Mouse (Mus musculus) T-cell, adult 2 months (primary cell): ENCODE results near the gene Dock6.

Source experiments
- DNase-seq: peaks from one replicate; pipeline ENCODE4 v3.0.0; 2022; ENCODE audit warnings: low spot score

Gene Dock6

GRCm38 (mm10) chr9:21846755-21847341 is 5.6 kb downstream of the Dock6 start:
- DNase-seq = no peak

GRCm38 (mm10) chr9:21845381-21846080 is 6.9 kb downstream of the Dock6 start:
- peak; percentile 10 for DNase-seq

DNA sequence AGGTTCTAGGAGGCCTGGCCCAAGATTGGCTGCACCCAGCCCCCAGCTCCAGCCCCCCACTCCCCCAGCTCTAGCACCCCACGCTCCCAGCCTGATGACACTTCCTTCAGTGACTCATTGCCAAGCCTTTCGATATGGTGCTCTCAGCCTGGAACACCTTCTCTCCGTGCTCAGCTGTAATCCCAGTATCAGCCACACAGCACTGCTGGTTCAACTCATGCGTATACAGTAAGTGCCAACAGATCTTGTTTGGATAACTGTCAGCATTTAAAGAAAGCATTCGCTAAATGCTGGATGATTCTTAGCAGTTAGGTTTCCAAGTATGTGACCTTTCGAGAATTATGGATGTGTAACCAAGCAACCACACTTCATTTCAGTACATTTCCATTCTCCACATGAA is 9.3 kb downstream of the Dock6 start:
- DNase-seq = no peak

DNA sequence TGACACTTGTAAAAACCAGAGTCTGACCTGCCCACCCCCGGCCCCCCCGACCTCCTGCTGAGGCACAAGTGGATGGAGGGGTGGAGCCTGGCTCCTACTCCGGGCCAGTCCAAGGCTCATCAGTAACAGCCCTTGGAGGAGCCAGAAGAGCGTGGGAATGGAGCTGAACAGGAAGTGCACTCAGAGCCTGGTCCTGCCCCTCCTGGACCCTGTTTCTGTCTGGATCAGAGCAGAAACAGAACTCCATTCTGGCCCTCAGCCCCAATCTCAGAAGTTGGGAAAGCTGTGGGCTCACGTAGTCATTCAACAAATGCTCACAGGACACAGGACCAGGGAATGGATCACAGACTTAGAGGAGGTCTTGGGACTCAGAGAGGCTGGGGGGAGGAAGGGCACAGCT is 10.0 kb downstream of the Dock6 start:
- DNase-seq = no peak

- DNase-seq = no peak
Measured at GRCm38 (mm10) chr9:21841340-21841739, 11.1 kb downstream of the Dock6 start.

GRCm38 (mm10) chr9:21840115-21840787 is 12.2 kb downstream of the Dock6 start:
- peak; percentile 22 for DNase-seq

DNA sequence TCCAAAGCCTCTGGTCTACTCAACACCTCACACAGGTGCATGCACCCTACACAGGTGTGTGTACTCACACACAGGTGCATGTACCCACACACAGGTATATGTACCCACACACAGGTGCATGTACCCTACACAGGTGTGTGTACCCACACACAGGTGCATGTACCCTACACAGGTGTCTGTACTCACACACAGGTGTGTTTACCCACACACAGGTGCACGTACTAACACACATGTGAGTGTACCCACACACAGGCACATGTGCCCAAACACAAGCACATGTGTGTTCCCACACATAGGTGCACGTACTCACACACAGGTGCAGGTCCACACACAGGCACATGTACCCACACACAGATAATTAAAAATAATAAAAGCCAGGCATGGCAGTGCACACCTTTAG is 14.7 kb downstream of the Dock6 start:
- DNase-seq = no peak

- no peak for DNase-seq
Measured at GRCm38 (mm10) chr9:21835258-21835912, 17.1 kb downstream of the Dock6 start, which contains the start of gene Angptl8. Gene Angptl8, plus strand, starts transcription at chr9:21835510.

- no peak for DNase-seq
Measured at GRCm38 (mm10) chr9:21831558-21832240, 20.7 kb downstream of the Dock6 start.

DNA sequence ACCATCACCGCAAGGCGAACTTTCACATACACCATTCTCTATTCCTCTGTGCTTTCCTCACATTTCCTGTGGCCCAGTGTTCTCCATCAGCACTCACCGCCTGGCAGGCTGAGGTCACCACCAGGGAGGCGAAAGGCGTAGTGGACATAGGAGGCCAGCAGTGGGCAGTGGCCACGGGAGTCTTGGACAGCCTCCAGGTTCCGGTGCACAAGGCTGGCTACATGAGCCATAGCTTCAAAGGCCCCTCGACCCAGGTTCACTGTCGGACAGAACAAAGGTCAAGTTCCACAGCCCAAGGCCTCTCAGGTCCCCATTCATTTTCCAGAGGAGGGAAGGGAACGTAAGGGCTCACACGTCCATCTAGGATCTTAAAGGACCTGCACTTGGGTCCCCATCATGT is 21.5 kb downstream of the Dock6 start:
- no peak for DNase-seq

- DNase-seq = no peak
Measured at GRCm38 (mm10) chr9:21830461-21830850, 22.0 kb downstream of the Dock6 start.

DNA sequence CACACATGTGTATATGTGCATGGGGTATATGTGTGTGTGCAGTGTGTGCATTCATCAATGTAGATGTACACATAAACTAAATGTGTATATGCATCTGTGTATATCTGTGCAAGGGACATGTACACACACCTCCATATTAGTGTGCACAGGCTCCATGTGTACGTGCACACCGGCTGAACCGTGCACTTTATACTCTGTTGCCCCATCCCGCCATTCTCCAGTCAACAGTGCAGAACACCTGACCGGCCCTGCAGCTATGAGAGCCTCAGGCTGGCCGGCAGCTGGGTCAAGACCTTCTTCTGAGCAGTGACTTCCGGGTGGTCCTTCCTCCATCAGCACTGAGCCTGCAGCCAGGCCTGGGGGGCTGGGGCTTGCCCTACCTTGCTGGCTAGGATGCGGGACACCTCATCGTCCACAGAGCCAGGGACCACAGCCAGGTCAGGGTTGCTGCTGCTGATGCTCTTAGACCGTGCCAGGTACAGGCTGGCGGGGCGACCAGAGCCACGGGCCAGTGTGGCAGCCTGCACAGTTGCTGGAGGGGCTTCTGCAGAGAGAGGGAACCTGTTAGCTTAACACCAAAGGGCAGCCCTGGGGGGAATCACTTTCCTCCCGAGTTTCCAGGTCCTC is 22.5 kb downstream of the Dock6 start:
- DNase-seq = no peak

DNA sequence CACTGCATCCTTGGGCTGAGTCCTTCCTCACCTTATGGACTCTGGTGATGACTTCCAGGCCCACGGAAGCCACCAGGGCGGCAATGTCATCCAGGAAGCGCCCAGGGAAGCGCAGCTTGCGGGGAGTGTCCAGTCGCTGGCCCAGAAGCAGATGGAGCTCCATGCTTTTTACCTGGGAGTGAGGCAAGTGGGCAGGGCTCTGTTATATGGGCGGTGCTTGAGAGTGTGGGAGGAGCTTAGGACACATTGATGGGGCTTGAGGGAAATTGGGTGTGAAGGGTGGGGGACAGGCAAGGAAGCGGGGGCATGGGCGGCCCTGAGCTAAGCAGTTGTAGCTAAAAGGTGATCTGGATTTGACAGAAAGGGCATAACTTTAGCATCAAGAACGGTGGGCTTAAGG is 28.1 kb downstream of the Dock6 start:
- no peak for DNase-seq

DNA sequence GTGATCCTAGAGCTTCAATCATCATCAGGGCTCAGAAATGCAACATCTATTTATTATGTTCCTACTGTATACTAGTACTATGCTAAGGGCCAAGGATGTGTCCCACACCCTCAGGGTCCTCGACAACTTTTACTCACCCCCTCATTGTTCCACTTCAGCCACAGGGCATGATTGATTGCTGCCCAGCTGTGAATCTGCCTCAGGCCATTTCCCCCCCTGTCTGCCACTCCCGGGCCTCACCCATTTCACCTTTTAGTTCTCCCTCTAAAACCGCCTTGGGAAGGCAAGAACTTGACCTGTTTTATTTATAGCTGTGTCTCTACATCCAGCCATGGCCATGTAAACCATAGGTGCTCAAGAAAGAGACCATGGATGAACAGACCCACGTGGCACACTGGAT is 28.5 kb downstream of the Dock6 start:
- no peak for DNase-seq

GRCm38 (mm10) chr9:21822686-21823085 is 29.7 kb downstream of the Dock6 start:
- no peak for DNase-seq

DNA sequence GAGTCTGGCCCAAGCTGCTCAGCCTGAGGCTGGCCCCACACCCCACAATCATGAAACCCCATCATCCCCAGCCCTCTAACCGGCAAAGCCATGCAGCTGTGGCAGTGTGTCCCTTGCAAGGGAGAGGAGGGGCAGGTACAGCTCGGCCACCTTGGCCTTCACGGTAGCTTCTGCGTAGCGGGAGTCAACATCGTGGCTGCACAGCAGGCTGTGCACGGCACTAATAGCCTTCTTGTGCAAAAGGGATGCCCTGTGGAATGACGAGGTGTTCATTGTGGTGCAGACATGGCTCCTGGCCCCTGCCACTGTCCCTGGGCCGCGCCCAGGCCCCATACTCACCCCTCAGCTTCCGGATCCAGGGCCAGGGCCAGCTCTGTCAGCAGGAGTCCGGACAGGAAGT is 32.3 kb downstream of the Dock6 start:
- DNase-seq = no peak

GRCm38 (mm10) chr9:21819181-21819729 is 33.2 kb downstream of the Dock6 start:
- no peak for DNase-seq

DNA sequence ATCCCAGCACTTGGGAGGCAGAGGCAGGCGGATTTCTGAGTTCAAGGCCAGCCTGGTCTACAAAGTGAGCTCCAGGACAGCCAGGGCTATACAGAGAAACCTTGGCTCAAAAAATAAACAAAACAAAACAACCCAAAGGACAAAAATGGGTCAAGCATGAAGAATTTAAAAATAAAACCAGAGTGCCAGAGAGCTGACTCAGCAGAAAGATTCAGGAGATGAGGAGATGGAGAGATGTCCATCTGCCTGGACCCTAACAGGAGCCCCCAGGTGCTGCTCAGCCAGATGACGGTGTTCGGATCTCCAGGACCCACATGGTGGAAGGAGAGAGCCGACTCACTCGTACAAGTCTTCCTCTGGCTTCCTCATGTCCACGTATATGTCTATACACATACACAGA is 33.9 kb downstream of the Dock6 start:
- DNase-seq = no peak

DNA sequence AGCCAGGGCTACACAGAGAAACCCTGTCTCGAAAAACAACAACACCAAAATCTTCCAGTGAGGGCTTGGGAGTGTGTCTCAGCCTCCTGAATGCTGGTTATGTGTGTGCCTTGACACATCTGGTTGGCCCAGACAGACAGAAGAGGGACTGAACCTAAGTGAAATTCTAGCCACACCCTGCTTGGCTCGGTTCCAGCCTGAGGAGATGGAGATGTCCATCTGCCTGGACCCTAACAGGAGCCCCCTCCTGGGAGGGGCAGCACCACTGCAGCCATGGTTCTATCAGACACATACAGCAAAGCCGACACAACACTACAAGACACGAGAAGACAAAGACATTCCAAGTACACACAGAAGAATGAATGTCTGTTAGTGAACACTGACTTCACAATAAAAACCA is 34.3 kb downstream of the Dock6 start:
- no peak for DNase-seq

- DNase-seq = no peak
Measured at GRCm38 (mm10) chr9:21816716-21817305, 35.6 kb downstream of the Dock6 start.

GRCm38 (mm10) chr9:21811170-21811569 is 41.3 kb downstream of the Dock6 start:
- no peak for DNase-seq
